Mouse (Mus musculus) midbrain, embryonic 15.5 days (tissue): ENCODE data around the gene Gtpbp3. TPM values are rescaled to one million over a fixed set of nuclear protein-coding genes. Genes with fewer than 3 reads are reported as not detected.

ENCODE experiments used
- ATAC-seq: fragments of 200-750 bp; cut with Nextera tagmentation; replicated peaks from 2 replicates; pipeline ENCODE4 v1.8.0; 2017; ENCODE audit warnings: moderate TSS enrichment
- H3K27ac ChIP-seq: fragments of 300-500 bp; sonication (generic); 2 replicates; pipeline ENCODE4 v1.5.1; 2015; ENCODE audit warnings: mild to moderate bottlenecking, inconsistent platforms
- H3K27me3 ChIP-seq: fragments of 300-500 bp; sonication (generic); replicated peaks from 2 replicates; pipeline ENCODE4 v1.6.1; 2015; ENCODE audit warnings: inconsistent platforms
- H3K36me3 ChIP-seq: fragments of 300-500 bp; sonication (generic); replicated peaks from 2 replicates; pipeline ENCODE4 v1.6.1; 2015; ENCODE audit warnings: inconsistent platforms
- H3K4me1 ChIP-seq: fragments of 300-500 bp; sonication (generic); 2 replicates; pipeline ENCODE4 v1.6.1; 2015; ENCODE audit warnings: inconsistent platforms
- H3K4me2 ChIP-seq: fragments of 300-500 bp; sonication (generic); 2 replicates; pipeline ENCODE4 v1.6.1; 2015; ENCODE audit warnings: inconsistent platforms, mild to moderate bottlenecking, moderate library complexity
- H3K4me3 ChIP-seq: fragments of 300-500 bp; sonication (generic); 2 replicates; pipeline ENCODE4 v1.5.1; 2015; ENCODE audit warnings: mild to moderate bottlenecking, inconsistent platforms
- H3K9ac ChIP-seq: fragments of 300-500 bp; sonication (generic); 2 replicates; pipeline ENCODE4 v1.6.1; 2015; ENCODE audit warnings: mild to moderate bottlenecking, inconsistent platforms
- H3K9me3 ChIP-seq: fragments of 300-500 bp; sonication (generic); 2 replicates; pipeline ENCODE4 v1.6.1; 2016; ENCODE audit warnings: inconsistent platforms
- WGBS: fragments of 180-500 bp; shearing (Covaris S2); methylation state at CpG from one replicate; pipeline ENCODE4 v1.1.7; 2015; ENCODE audit warnings: mixed read lengths; 5-methylcytosine and 5-hydroxymethylcytosine counted together
- polyA plus RNA-seq: library from polyadenylated mRNA; unstranded; fragments of >200 nt; fragmentation: Nextera tagmentation; extraction: Ambion mirVana; gene quantifications from 2 replicates; pipeline ENCODE4 v1.2.1, GENCODE M21; 2015

The Gtpbp3 gene
- polyA plus RNA-seq, 1 experiment from 2014 or later: 13.9 TPM

- peak overlapping the region; percentile 95 for H3K9ac ChIP-seq
These were observed 25.1 kb upstream of the Gtpbp3 start for GRCm38 (mm10) chr8:71462786-71463185.

GRCm38 (mm10) chr8:71463188-71464033 is 24.5 kb upstream of the Gtpbp3 start, which contains the start of gene Abhd8:
TSS of gene Abhd8 (minus strand) at chr8:71463655.
- peak within 1 kb of the TSS; percentile 86 for H3K27ac ChIP-seq
- peak within 1 kb of the TSS; percentile 92 for H3K4me2 ChIP-seq
- H3K9me3 ChIP-seq: no peaks in the 10 kb centered on the region
- no peaks in the 10 kb centered on the region for H3K27me3 ChIP-seq
- ATAC-seq: peak; percentile 85
- H3K4me1 ChIP-seq: peaks cover 51% of the 10 kb centered on the region
- H3K36me3 ChIP-seq: peaks cover 27% of the 10 kb centered on the region; the same call in 1 of the 2 replicates
- peak within 1 kb of the TSS; percentile 95 for H3K4me3 ChIP-seq
- peak within 1 kb of the TSS; percentile 95 for H3K9ac ChIP-seq
- under 1% methylated on average over 55 of the region's 55 CpGs for WGBS

More at GRCm38 (mm10) chr8:71462786-71463185, 25.1 kb upstream of the Gtpbp3 start:
- H3K36me3 ChIP-seq: peaks cover 27% of the 10 kb centered on the region; the same call in 1 of the 2 replicates
- 2% methylated on average over 16 of the region's 16 CpGs for WGBS
- peak; percentile 2 for ATAC-seq
- H3K27ac ChIP-seq: peak overlapping the region; percentile 86
- no peaks in the 10 kb centered on the region for H3K27me3 ChIP-seq
- peak overlapping the region; percentile 95 for H3K4me3 ChIP-seq
- H3K4me2 ChIP-seq: peak overlapping the region; percentile 92
- peaks cover 51% of the 10 kb centered on the region for H3K4me1 ChIP-seq
- no peaks in the 10 kb centered on the region for H3K9me3 ChIP-seq

GRCm38 (mm10) chr8:71464513-71465500 is 23.1 kb upstream of the Gtpbp3 start, which contains the start of gene Mrpl34:
TSS of gene Mrpl34 (plus strand) at chr8:71464959.
- peak within 1 kb of the TSS; percentile 86 for H3K27ac ChIP-seq
- peaks cover 20% of the 10 kb centered on the region; the same call in 1 of the 2 replicates for H3K36me3 ChIP-seq
- peak within 1 kb of the TSS; percentile 92 for H3K4me2 ChIP-seq
- no peaks in the 10 kb centered on the region for H3K27me3 ChIP-seq
- peak; percentile 70 for ATAC-seq
- H3K4me1 ChIP-seq: peaks cover 48% of the 10 kb centered on the region
- WGBS: under 1% methylated on average over 59 of the region's 59 CpGs
- peak within 1 kb of the TSS; percentile 78 for H3K9ac ChIP-seq
- H3K4me3 ChIP-seq: peak within 1 kb of the TSS; percentile 95
- no peaks in the 10 kb centered on the region for H3K9me3 ChIP-seq

DNA sequence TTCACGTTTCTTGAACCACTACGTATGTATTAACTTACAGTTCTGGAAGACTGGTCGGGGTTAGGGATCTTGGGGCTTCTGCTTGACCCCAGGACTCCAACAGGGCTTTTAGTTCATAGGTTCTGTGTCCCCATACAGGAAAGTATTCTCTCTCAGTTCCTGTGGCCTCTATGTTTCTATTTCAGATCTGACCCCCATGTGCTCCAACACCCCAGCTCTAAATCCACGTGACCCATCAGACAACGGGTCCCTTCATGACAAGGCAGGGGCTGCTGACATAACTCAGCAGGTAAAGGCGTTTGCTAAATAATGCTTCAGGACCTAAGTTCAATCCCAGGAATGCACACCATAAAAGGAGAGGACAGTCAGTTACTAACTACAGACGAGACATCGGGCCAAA is 22.2 kb upstream of the Gtpbp3 start:
- Histone ChIP-seq H3K4me2 (peak overlapping the region; percentile 92), H3K27ac (no peak overlapping the region), H3K4me3 (peak overlapping the region; percentile 95), H3K4me1 (peaks cover 54% of the 10 kb centered on the region), H3K36me3 (peaks cover 16% of the 10 kb centered on the region; the same call in 1 of the 2 replicates), H3K9ac (peak overlapping the region; percentile 78; the same call in 1 of the 2 replicates), H3K27me3 (no peaks in the 10 kb centered on the region), H3K9me3 (no peaks in the 10 kb centered on the region)
- 81% methylated on average over 8 of the region's 8 CpGs for WGBS
- ATAC-seq: no peak

- WGBS: 91% methylated on average over 5 of the region's 5 CpGs
- H3K27ac ChIP-seq: no peak overlapping the region
- H3K9me3 ChIP-seq: no peaks in the 10 kb centered on the region
- H3K4me2 ChIP-seq: no peak overlapping the region
- peaks cover 54% of the 10 kb centered on the region for H3K4me1 ChIP-seq
- no peaks in the 10 kb centered on the region for H3K27me3 ChIP-seq
- no peak for ATAC-seq
- no peak overlapping the region for H3K4me3 ChIP-seq
- H3K36me3 ChIP-seq: peaks cover 11% of the 10 kb centered on the region; the same call in 1 of the 2 replicates
- no peak overlapping the region for H3K9ac ChIP-seq
These were observed 21.7 kb upstream of the Gtpbp3 start for GRCm38 (mm10) chr8:71466198-71466597.

GRCm38 (mm10) chr8:71467201-71467600 is 20.7 kb upstream of the Gtpbp3 start:
- H3K27ac ChIP-seq: no peak overlapping the region
- 93% methylated on average over 2 of the region's 2 CpGs for WGBS
- ATAC-seq: no peak
- H3K4me2 ChIP-seq: no peak overlapping the region
- H3K9me3 ChIP-seq: no peaks in the 10 kb centered on the region
- no peaks in the 10 kb centered on the region for H3K27me3 ChIP-seq
- H3K4me1 ChIP-seq: peaks cover 44% of the 10 kb centered on the region
- no peak overlapping the region for H3K4me3 ChIP-seq
- H3K36me3 ChIP-seq: peaks cover 6% of the 10 kb centered on the region; the same call in 1 of the 2 replicates
- H3K9ac ChIP-seq: no peak overlapping the region

GRCm38 (mm10) chr8:71468001-71468400 is 19.9 kb upstream of the Gtpbp3 start:
- WGBS: 95% methylated on average over 1 of the region's 1 CpGs
- no peak overlapping the region for H3K4me2 ChIP-seq
- H3K36me3 ChIP-seq: peaks cover 8% of the 10 kb centered on the region; the same call in 1 of the 2 replicates
- no peak overlapping the region for H3K4me3 ChIP-seq
- no peak overlapping the region for H3K27ac ChIP-seq
- ATAC-seq: no peak
- peaks cover 37% of the 10 kb centered on the region for H3K4me1 ChIP-seq
- H3K9ac ChIP-seq: no peak overlapping the region
- H3K9me3 ChIP-seq: no peaks in the 10 kb centered on the region
- H3K27me3 ChIP-seq: no peaks in the 10 kb centered on the region

DNA sequence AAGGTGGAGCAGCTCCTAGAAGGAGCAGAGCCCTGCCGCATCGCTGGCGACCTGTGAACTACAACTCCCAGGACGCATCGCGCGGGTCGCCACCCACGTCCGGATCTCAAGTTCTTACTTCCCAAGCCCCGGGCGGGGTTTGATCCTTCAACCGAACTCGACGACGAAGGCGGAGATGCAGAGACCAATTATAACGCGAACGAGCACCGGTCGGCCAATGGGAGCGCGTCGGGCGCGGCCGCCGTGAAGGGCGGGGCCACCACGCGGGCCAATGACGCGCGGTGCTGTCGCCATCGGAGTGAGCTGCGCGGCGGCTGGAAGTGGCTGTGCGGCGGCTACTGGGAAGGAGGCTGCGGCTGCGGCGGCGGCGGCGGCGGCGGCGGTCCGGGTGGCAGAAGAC is 19.0 kb upstream of the Gtpbp3 start, which contains the start of gene Dda1:
TSS of gene Dda1 (plus strand) at position 284 of the 400 bp plus-strand sequence.
- H3K27ac ChIP-seq: peak within 1 kb of the TSS; percentile 88
- H3K4me3 ChIP-seq: peak within 1 kb of the TSS; percentile 77
- peaks cover 8% of the 10 kb centered on the region; the same call in 1 of the 2 replicates for H3K36me3 ChIP-seq
- H3K9me3 ChIP-seq: no peaks in the 10 kb centered on the region
- ATAC-seq: peak; percentile 89
- H3K9ac ChIP-seq: peak within 1 kb of the TSS; percentile 74
- WGBS: under 1% methylated on average over 52 of the region's 52 CpGs
- no peaks in the 10 kb centered on the region for H3K27me3 ChIP-seq
- H3K4me1 ChIP-seq: peaks cover 33% of the 10 kb centered on the region
- H3K4me2 ChIP-seq: peak within 1 kb of the TSS; percentile 78

- Histone ChIP-seq H3K36me3 (peaks cover 12% of the 10 kb centered on the region; the same call in 1 of the 2 replicates), H3K4me2 (peak overlapping the region; percentile 78), H3K27me3 (no peaks in the 10 kb centered on the region), H3K4me1 (peaks cover 28% of the 10 kb centered on the region), H3K27ac (peak overlapping the region; percentile 88), H3K9me3 (no peaks in the 10 kb centered on the region), H3K4me3 (peak overlapping the region; percentile 77), H3K9ac (peak overlapping the region; percentile 74)
- ATAC-seq: peak; percentile 62
- WGBS: under 1% methylated on average over 24 of the region's 24 CpGs
These were observed 18.5 kb upstream of the Gtpbp3 start for GRCm38 (mm10) chr8:71469411-71469810.

DNA sequence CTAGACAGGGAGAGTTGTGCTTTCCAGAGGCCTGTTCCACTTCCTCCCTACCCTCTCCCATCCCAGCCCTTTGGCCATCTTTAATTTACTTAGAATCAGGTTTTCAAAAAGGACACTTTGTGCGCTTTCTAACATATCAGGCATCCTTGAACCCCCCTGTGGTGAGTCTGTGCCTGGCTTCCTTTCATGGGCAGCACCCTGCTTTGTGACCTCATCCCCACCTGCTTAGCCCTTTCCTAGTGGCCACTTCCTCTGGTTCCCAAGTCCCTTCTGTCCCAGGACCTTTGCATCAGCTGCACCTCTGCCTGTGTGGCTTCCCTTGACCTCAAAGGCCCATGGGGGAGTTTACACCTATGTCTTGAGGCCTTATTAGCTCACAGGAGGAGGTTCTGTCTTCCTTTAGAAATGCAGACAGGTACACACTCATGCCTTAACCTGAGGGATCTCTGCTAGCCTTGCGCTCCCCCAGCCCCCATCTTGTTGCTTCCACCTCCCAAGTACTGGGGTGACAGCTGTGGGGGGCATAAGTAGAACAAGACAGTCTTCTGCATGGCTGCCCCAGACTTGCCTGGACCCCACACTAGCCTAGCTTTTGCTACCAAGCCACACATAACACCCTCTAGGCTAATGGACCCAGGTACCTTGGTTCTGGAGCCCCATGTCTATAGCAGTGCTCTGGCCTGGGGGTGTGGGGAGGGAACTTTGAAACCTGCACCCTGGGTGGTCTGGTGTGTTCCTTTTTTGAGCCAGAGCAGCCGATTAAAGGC is 17.6 kb upstream of the Gtpbp3 start:
- H3K36me3 ChIP-seq: peaks cover 20% of the 10 kb centered on the region; the same call in 1 of the 2 replicates
- no peaks in the 10 kb centered on the region for H3K27me3 ChIP-seq
- no peak for ATAC-seq
- WGBS: 88% methylated on average over 3 of the region's 3 CpGs
- H3K9me3 ChIP-seq: no peaks in the 10 kb centered on the region
- H3K4me3 ChIP-seq: peak overlapping the region; percentile 77
- peak overlapping the region; percentile 78 for H3K4me2 ChIP-seq
- H3K4me1 ChIP-seq: peaks cover 26% of the 10 kb centered on the region
- peak overlapping the region; percentile 74 for H3K9ac ChIP-seq
- H3K27ac ChIP-seq: no peak overlapping the region

- H3K9me3 ChIP-seq: no peaks in the 10 kb centered on the region
- H3K36me3 ChIP-seq: peaks cover 20% of the 10 kb centered on the region; the same call in 1 of the 2 replicates
- peaks cover 23% of the 10 kb centered on the region for H3K4me1 ChIP-seq
- no peak overlapping the region for H3K4me2 ChIP-seq
- no peak for ATAC-seq
- H3K27me3 ChIP-seq: no peaks in the 10 kb centered on the region
- no peak overlapping the region for H3K27ac ChIP-seq
- WGBS: 89% methylated on average over 5 of the region's 5 CpGs
- H3K4me3 ChIP-seq: no peak overlapping the region
- no peak overlapping the region for H3K9ac ChIP-seq
These were observed 17.0 kb upstream of the Gtpbp3 start for GRCm38 (mm10) chr8:71470913-71471255.
